Comparison of ENCODE assay signal across 19 mouse cellular contexts in genomic region chr1:173451665-173452064, GRCm38 (mm10). TPM values are rescaled to one million over a fixed set of nuclear protein-coding genes. Genes with fewer than 3 reads are reported as not detected.
DNase-seq lines count a peak whose midpoint lies in the region; ATAC-seq and TF ChIP-seq lines count a peak whose summit lies in the region.
"Had no signal": no experiment of that assay in that cellular context is flagged by ENCODE, and none has a peak within 500 bp of the region (broad histone marks: within the 10 kb centered on the region; RNA-seq: fewer than 3 reads in every experiment).

No protein-coding gene starts in this region.

- no peak overlapping the region for H3K4me2 ChIP-seq in liver, embryonic 13.5 days
- H3K4me2 ChIP-seq in liver, embryonic 12.5 days, result no peak overlapping the region
- H3K4me2 ChIP-seq in heart, embryonic 12.5 days, result no peak overlapping the region
- H3K4me2 ChIP-seq: heart, embryonic 13.5 days; neural tube, embryonic 15.5 days had no signal

- no peaks in the 10 kb centered on the region for H3K9me3 ChIP-seq in liver, embryonic 13.5 days (replicated peaks)
- H3K9me3 ChIP-seq in liver, embryonic 12.5 days (replicated peaks), result no peaks in the 10 kb centered on the region
- no peaks in the 10 kb centered on the region for H3K9me3 ChIP-seq in heart, embryonic 12.5 days (replicated peaks)
- H3K9me3 ChIP-seq: heart, embryonic 13.5 days; neural tube, embryonic 15.5 days had no signal

- H3K27me3 ChIP-seq in liver, embryonic 13.5 days, result no peaks in the 10 kb centered on the region
- H3K27me3 ChIP-seq in liver, embryonic 12.5 days (replicated peaks), result no peaks in the 10 kb centered on the region
- no peaks in the 10 kb centered on the region for H3K27me3 ChIP-seq in heart, embryonic 12.5 days (replicated peaks)
- H3K27me3 ChIP-seq: heart, embryonic 13.5 days; neural tube, embryonic 15.5 days had no signal

- no peaks in the 10 kb centered on the region for H3K4me1 ChIP-seq in liver, embryonic 13.5 days (replicated peaks)
- no peaks in the 10 kb centered on the region for H3K4me1 ChIP-seq in liver, embryonic 12.5 days
- peaks cover 29% of the 10 kb centered on the region for H3K4me1 ChIP-seq in bone marrow macrophage, adult 2 months (ENCODE audit: control insufficient read depth, insufficient read depth, low read length)
- 0 out of 2 replicates have a peak, but pooled peaks cover 3% of the 10 kb centered on the region for H3K4me1 ChIP-seq in heart, embryonic 12.5 days (replicated peaks)
- H3K4me1 ChIP-seq: heart, embryonic 13.5 days; neural tube, embryonic 15.5 days had no signal

- no peak overlapping the region for H3K4me3 ChIP-seq in liver, embryonic 13.5 days (replicated peaks)
- H3K4me3 ChIP-seq in liver, embryonic 12.5 days, result no peak overlapping the region
- peak overlapping the region; percentile 36 for H3K4me3 ChIP-seq in bone marrow macrophage, adult 2 months (ENCODE audit: insufficient read depth, low read length)
- no peak overlapping the region for H3K4me3 ChIP-seq in heart, embryonic 12.5 days
- H3K4me3 ChIP-seq: heart, embryonic 13.5 days; neural tube, embryonic 15.5 days had no signal

- ATAC-seq in liver, embryonic 13.5 days (ENCODE audit: low read depth), result 0 out of 2 replicates have a peak, but pooled peaks have one; percentile 23
- no peak for ATAC-seq in liver, embryonic 12.5 days
- ATAC-seq in common myeloid progenitor, adult 5-6 weeks (replicated peaks; ENCODE audit: low read depth, poor library complexity, severe bottlenecking), result peak; percentile 66
- ATAC-seq in cerebellum, adult (ENCODE audit: insufficient number of reproducible peaks, low FRiP score, low TSS enrichment), result no peak
- no peak for ATAC-seq in heart, embryonic 12.5 days (ENCODE audit: insufficient number of reproducible peaks, low FRiP score)
- ATAC-seq: hindbrain, postnatal 0 days had no signal

- no peak overlapping the region for H3K27ac ChIP-seq in liver, embryonic 13.5 days
- no peak overlapping the region for H3K27ac ChIP-seq in liver, embryonic 12.5 days
- H3K27ac ChIP-seq in bone marrow macrophage, adult 2 months (ENCODE audit: insufficient read depth, low read depth, low read length), result peak overlapping the region; percentile 65
- H3K27ac ChIP-seq in heart, embryonic 12.5 days (ENCODE audit: poor library complexity, severe bottlenecking), result no peak overlapping the region
- H3K27ac ChIP-seq: heart, embryonic 13.5 days; hindbrain, postnatal 0 days; neural tube, embryonic 15.5 days had no signal

- 74% methylated on average over 5 of the region's 5 CpGs for WGBS in liver, embryonic 13.5 days (ENCODE audit: insufficient replicate concordance)
- WGBS in liver, embryonic 12.5 days (ENCODE audit: insufficient replicate concordance), result 75% methylated on average over 5 of the region's 5 CpGs
- WGBS in heart, embryonic 12.5 days, result 80% methylated on average over 5 of the region's 5 CpGs

- no peaks in the 10 kb centered on the region for H3K36me3 ChIP-seq in liver, embryonic 13.5 days
- no peaks in the 10 kb centered on the region for H3K36me3 ChIP-seq in liver, embryonic 12.5 days
- no peaks in the 10 kb centered on the region for H3K36me3 ChIP-seq in heart, embryonic 12.5 days
- H3K36me3 ChIP-seq: heart, embryonic 13.5 days; neural tube, embryonic 15.5 days had no signal

- no peak for TF ChIP-seq POLR2A in bone marrow macrophage, adult 2 months (IDR thresholded peaks at IDR 0.05; ENCODE audit: borderline replicate concordance, low read depth, low read length)

- H3K9ac ChIP-seq in liver, embryonic 13.5 days, result no peak overlapping the region
- H3K9ac ChIP-seq in liver, embryonic 12.5 days, result no peak overlapping the region
- H3K9ac ChIP-seq in heart, embryonic 12.5 days, result no peak overlapping the region
- H3K9ac ChIP-seq: heart, embryonic 13.5 days; neural tube, embryonic 15.5 days had no signal

- no peak for DNase-seq in liver, embryonic 13.5 days
- DNase-seq in monocyte, adult 2 months (ENCODE audit: low read depth in 1 of 2, low spot score in 2 of 2), result peak; percentile 34 to 46
- DNase-seq: cerebellum, adult 11 months; cerebellum, postnatal 14 days; gastrocnemius, postnatal 36 days; kidney, adult 18-20 months; kidney, postnatal 25 days; thymus, postnatal 4 days had no signal

- TF ChIP-seq CTCF in bone marrow macrophage, adult 2 months (IDR thresholded peaks at IDR 0.05; ENCODE audit: low read depth, low read length), result no peak

RNA-seq across cellular contexts. Expression of gene Ifi206, which starts 39.2 kb away (rescaled TPM):
- polyA plus RNA-seq in liver, embryonic 13.5 days (2015; fragmentation: Nextera tagmentation; extraction: Ambion mirVana), result 0.10 and 0.12 TPM in 2 replicates
- 0.04 and 0.35 TPM in 2 replicates for polyA plus RNA-seq in liver, embryonic 12.5 days (2016; fragmentation: Nextera tagmentation; extraction: Ambion mirVana)
- 17.7 and 19.1 TPM in 2 replicates for polyA plus RNA-seq in bone marrow macrophage, adult 2 months (2012; ENCODE audit: insufficient read depth, insufficient read length, missing spikeins)
- 0.27 and 0.92 TPM in 2 replicates for total RNA-seq in common myeloid progenitor, adult 5-6 weeks (2017)
- not detected in 2 replicates for polyA plus RNA-seq in heart, embryonic 12.5 days (2016; fragmentation: Nextera tagmentation; extraction: Ambion mirVana)
- total RNA-seq: gastrocnemius, postnatal 36 days; layer of hippocampus, postnatal 10 days; left cerebral cortex, postnatal 14 days had no signal
- polyA plus RNA-seq: forebrain, embryonic 11.5 days; hindbrain, postnatal 0 days; neural tube, embryonic 15.5 days had no signal

Comparison
In these comparisons a context has a peak if more than half of its experiments do, and no peak if none do; other contexts are left out.
1. ATAC-seq: peak in liver, embryonic 13.5 days (single experiment) and common myeloid progenitor, adult 5-6 weeks (single experiment); none in liver, embryonic 12.5 days (single experiment), cerebellum, adult (single experiment) and heart, embryonic 12.5 days (single experiment).
2. RNA of gene Ifi206, which starts 39.2 kb away (polyA plus RNA-seq): 17.7 to 19.1 TPM in bone marrow macrophage, adult 2 months; 0.04 to 0.35 TPM in liver, embryonic 12.5 days, 0.10 to 0.12 TPM in liver, embryonic 13.5 days and not detected in heart, embryonic 12.5 days; every median in the first group is over 10 times any median in the second.